Mouse (Mus musculus): Measurements from ENCODE around the gene Gm4787. TPM values are rescaled to one million over a fixed set of nuclear protein-coding genes. Genes with fewer than 3 reads are reported as not detected.

Gene Gm4787
- total RNA-seq, 1 experiment = 0.89 TPM

DNA sequence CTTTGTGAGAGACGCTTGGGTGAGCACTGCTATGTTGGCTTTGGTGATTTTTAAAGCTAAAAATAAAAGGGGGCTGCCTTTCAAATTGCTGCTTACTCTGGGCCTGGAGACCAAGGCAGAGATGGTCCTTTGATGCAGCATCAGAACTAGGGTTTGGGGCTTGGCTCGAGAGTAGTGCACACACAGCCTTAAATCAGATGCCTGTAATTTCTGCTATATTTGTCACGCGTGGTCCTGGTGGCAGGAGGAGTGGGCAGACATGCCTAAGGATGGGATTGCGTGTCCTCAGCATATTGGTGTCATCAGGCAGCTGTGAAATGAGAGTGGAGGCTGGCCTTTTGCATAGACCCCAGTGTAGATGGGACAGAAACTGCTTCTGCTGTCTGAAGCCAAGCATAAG, 45.4 kb downstream of the Gm4787 start:
- H3K9me3 ChIP-seq (ENCODE audit: control insufficient read depth, insufficient read depth, low read depth, low read length) = no peaks in the 10 kb centered on the region
- no peaks in the 10 kb centered on the region; a peak in 1 of 4 replicates for H3K4me1 ChIP-seq (ENCODE audit: control insufficient read depth in 2 of 2, insufficient read depth in 2 of 2, low read length in 2 of 2, poor library complexity in 1 of 2)
- H3K4me3 ChIP-seq (ENCODE audit: insufficient read depth in 1 of 2, low read depth in 1 of 2, low read length in 2 of 2, poor library complexity in 1 of 2, severe bottlenecking in 1 of 2) = no peak overlapping the region
- DNase-seq (ENCODE audit: low read depth, low spot score) = no peak
- H3K9ac ChIP-seq (ENCODE audit: insufficient read depth, low read depth, low read length, poor library complexity, severe bottlenecking) = no peak overlapping the region
- H3K27ac ChIP-seq (ENCODE audit: insufficient read depth, low read depth, low read length, poor library complexity, severe bottlenecking) = no peak overlapping the region
- H3K36me3 ChIP-seq (ENCODE audit: control insufficient read depth, insufficient read depth, low read length, poor library complexity, severe bottlenecking) = no peaks in the 10 kb centered on the region
- TF ChIP-seq CHD2 (IDR thresholded peaks at IDR 0.05; ENCODE audit: low read depth, low read length) (no peak), MAFK (IDR thresholded peaks at IDR 0.05; ENCODE audit: insufficient read depth, low read depth, low read length) (no peak), ZNF384 (IDR thresholded peaks at IDR 0.05; ENCODE audit: low read depth, low read length) (no peak), HCFC1 (IDR thresholded peaks at IDR 0.05; ENCODE audit: borderline replicate concordance, insufficient read depth, low read length) (no peak), ZC3H11A (IDR thresholded peaks at IDR 0.05; ENCODE audit: borderline replicate concordance, low read depth, low read length) (no peak)
- in situ Hi-C loops (cut with MboI; ENCODE audit: low sequenced_read_pairs in 2 of 2, unreplicated experiment in 2 of 2) = no loop called here

DNA sequence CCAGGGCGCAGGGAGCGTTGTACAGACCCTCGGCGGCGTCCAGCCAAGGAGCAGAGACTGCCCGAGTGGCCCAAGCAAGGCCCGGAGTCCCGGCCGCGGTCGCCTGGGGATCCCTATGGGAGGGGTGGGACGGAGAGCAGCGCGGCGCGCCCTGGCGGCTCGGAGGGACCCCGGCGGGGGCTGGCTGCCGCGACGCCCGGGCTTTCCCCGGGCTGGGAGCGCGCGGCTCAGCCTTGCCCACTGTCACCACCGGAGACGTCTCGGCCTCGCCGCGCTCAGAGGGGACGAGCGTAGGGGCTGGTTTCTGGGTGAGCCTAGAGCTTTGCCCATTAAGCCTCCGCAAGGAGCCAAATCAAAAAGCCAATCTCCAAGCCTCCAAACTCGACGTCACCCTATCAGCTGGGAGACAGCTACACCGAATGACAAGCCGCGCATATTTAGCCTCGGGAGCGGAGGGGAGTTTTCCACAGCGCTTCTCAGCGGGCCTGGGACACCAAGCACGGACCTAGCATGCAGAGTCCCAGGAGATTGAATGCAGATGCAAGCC, 46.3 kb downstream of the Gm4787 start, which contains the start of gene Slc8a3:
TSS of gene Slc8a3 (minus strand) at position 306 of the 547 bp plus-strand sequence.
- in situ Hi-C loops (cut with MboI; ENCODE audit: low sequenced_read_pairs in 2 of 2, unreplicated experiment in 2 of 2) = no loop called here
- Histone ChIP-seq H3K4me1 (ENCODE audit: control insufficient read depth in 2 of 2, insufficient read depth in 2 of 2, low read length in 2 of 2, poor library complexity in 1 of 2) (no peaks in the 10 kb centered on the region; a peak in 1 of 4 replicates), H3K9ac (ENCODE audit: insufficient read depth, low read depth, low read length, poor library complexity, severe bottlenecking) (peak within 1 kb of the TSS; percentile 61), H3K4me3 (ENCODE audit: insufficient read depth in 1 of 2, low read depth in 1 of 2, low read length in 2 of 2, poor library complexity in 1 of 2, severe bottlenecking in 1 of 2) (peak within 1 kb of the TSS; percentile 65 to 73), H3K27ac (ENCODE audit: insufficient read depth, low read depth, low read length, poor library complexity, severe bottlenecking) (no peak within 1 kb of the TSS), H3K36me3 (ENCODE audit: control insufficient read depth, insufficient read depth, low read length, poor library complexity, severe bottlenecking) (no peaks in the 10 kb centered on the region), H3K9me3 (ENCODE audit: control insufficient read depth, insufficient read depth, low read depth, low read length) (no peaks in the 10 kb centered on the region)
- DNase-seq (ENCODE audit: low read depth, low spot score) = peak; percentile 27
- TF ChIP-seq ZNF384 (IDR thresholded peaks at IDR 0.05; ENCODE audit: low read depth, low read length) = no peak
- TF ChIP-seq ZC3H11A (IDR thresholded peaks at IDR 0.05; ENCODE audit: borderline replicate concordance, low read depth, low read length) = no peak
- TF ChIP-seq CHD2 (IDR thresholded peaks at IDR 0.05; ENCODE audit: low read depth, low read length) = no peak
- no peak for TF ChIP-seq MAFK (IDR thresholded peaks at IDR 0.05; ENCODE audit: insufficient read depth, low read depth, low read length)
- TF ChIP-seq HCFC1 (IDR thresholded peaks at IDR 0.05; ENCODE audit: borderline replicate concordance, insufficient read depth, low read length) = no peak

DNA sequence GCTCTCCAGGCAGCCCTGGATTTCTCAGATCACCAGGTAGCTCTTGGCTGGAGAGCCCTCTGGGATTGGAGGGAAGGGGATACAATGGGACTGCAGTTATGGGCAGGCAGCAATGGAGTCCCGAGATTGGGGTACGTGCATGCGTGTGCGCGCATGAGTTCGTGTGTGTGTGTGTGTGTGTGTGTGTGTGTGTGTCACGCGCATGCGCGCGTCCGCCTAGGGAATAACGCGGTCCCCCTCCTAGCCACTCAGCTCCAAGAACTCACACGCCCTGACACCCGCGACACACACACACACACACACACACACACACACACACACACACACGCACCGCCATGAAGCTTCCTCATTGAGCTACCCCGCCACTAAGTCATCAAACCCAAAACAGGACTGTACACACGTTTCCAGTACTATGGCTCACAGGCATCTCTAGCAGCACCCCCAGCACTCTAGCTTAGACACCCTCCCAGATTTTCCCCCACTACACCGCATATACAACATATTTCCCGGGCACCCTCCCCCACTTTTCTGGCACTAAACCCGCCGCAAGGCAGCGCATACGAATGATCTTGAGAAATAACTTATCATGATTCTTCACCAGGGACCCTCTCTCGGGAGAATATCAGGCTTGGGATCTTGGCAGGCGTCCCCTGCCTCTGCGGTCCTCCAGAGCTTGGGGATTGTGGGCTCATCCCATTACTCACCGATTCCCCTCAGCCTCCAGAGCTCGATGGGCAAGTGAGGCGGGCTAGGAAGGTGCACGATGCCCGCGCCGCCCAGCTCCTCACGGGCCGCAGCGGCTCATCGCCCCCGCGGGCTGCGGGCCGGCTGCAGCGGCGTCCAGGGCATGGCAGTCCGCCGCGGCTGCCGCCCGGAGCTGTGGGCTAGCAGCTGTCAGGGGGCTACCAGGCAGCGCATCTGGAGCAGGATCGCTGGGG, 47.1 kb downstream of the Gm4787 start:
- peak overlapping the region; percentile 61 for H3K9ac ChIP-seq (ENCODE audit: insufficient read depth, low read depth, low read length, poor library complexity, severe bottlenecking)
- no peaks in the 10 kb centered on the region for H3K9me3 ChIP-seq (ENCODE audit: control insufficient read depth, insufficient read depth, low read depth, low read length)
- H3K27ac ChIP-seq (ENCODE audit: insufficient read depth, low read depth, low read length, poor library complexity, severe bottlenecking) = no peak overlapping the region
- in situ Hi-C loops (cut with MboI; ENCODE audit: low sequenced_read_pairs in 2 of 2, unreplicated experiment in 2 of 2) = no loop called here
- no peaks in the 10 kb centered on the region for H3K36me3 ChIP-seq (ENCODE audit: control insufficient read depth, insufficient read depth, low read length, poor library complexity, severe bottlenecking)
- peak overlapping the region; percentile 65 to 73 for H3K4me3 ChIP-seq (ENCODE audit: insufficient read depth in 1 of 2, low read depth in 1 of 2, low read length in 2 of 2, poor library complexity in 1 of 2, severe bottlenecking in 1 of 2)
- TF ChIP-seq ZC3H11A (IDR thresholded peaks at IDR 0.05; ENCODE audit: borderline replicate concordance, low read depth, low read length) (no peak), HCFC1 (IDR thresholded peaks at IDR 0.05; ENCODE audit: borderline replicate concordance, insufficient read depth, low read length) (no peak), MAFK (IDR thresholded peaks at IDR 0.05; ENCODE audit: insufficient read depth, low read depth, low read length) (no peak), CHD2 (IDR thresholded peaks at IDR 0.05; ENCODE audit: low read depth, low read length) (no peak), ZNF384 (IDR thresholded peaks at IDR 0.05; ENCODE audit: low read depth, low read length) (no peak)
- peak; percentile 15 for DNase-seq (ENCODE audit: low read depth, low spot score)
- H3K4me1 ChIP-seq (ENCODE audit: control insufficient read depth in 2 of 2, insufficient read depth in 2 of 2, low read length in 2 of 2, poor library complexity in 1 of 2) = no peaks in the 10 kb centered on the region; a peak in 1 of 4 replicates

DNA sequence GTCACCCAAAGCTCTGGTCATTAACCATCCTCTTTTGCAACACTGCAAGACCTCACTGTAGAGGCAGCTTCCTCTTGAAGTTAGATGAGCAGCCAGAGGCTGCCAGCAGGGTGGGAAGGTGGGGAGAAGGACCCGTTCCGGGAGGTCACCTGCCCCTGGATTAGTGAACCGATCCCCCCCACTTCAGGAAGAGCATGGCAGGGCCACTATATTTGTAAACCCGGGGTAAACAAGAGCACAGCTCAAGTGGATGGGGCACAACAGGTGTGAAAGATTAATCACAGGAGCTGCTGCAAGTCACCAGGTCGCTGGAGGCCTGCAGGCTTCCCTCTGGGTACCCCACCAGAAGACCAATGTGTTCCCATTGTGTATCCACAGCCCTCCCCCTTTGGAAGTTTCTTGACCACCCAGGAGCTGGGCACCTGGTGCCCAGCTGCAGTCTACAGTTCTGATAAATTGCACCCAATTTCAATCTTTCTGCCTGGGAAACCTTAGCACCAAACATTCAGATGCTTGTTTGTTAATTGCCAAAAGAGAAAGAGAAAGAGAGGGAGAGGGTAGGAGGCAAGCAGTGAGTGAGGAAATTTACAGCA, 48.1 kb downstream of the Gm4787 start:
- TF ChIP-seq MAFK (IDR thresholded peaks at IDR 0.05; ENCODE audit: insufficient read depth, low read depth, low read length) = no peak
- no peak for TF ChIP-seq ZNF384 (IDR thresholded peaks at IDR 0.05; ENCODE audit: low read depth, low read length)
- TF ChIP-seq CHD2 (IDR thresholded peaks at IDR 0.05; ENCODE audit: low read depth, low read length) = no peak
- no peak for TF ChIP-seq ZC3H11A (IDR thresholded peaks at IDR 0.05; ENCODE audit: borderline replicate concordance, low read depth, low read length)
- TF ChIP-seq HCFC1 (IDR thresholded peaks at IDR 0.05; ENCODE audit: borderline replicate concordance, insufficient read depth, low read length) = no peak
- H3K9me3 ChIP-seq (ENCODE audit: control insufficient read depth, insufficient read depth, low read depth, low read length) = no peaks in the 10 kb centered on the region
- in situ Hi-C loops (cut with MboI; ENCODE audit: low sequenced_read_pairs in 2 of 2, unreplicated experiment in 2 of 2) = no loop called here
- no peaks in the 10 kb centered on the region; a peak in 1 of 4 replicates for H3K4me1 ChIP-seq (ENCODE audit: control insufficient read depth in 2 of 2, insufficient read depth in 2 of 2, low read length in 2 of 2, poor library complexity in 1 of 2)
- no peak overlapping the region for H3K27ac ChIP-seq (ENCODE audit: insufficient read depth, low read depth, low read length, poor library complexity, severe bottlenecking)
- H3K9ac ChIP-seq (ENCODE audit: insufficient read depth, low read depth, low read length, poor library complexity, severe bottlenecking) = no peak overlapping the region
- no peak overlapping the region for H3K4me3 ChIP-seq (ENCODE audit: insufficient read depth in 1 of 2, low read depth in 1 of 2, low read length in 2 of 2, poor library complexity in 1 of 2, severe bottlenecking in 1 of 2)
- no peak for DNase-seq (ENCODE audit: low read depth, low spot score)
- H3K36me3 ChIP-seq (ENCODE audit: control insufficient read depth, insufficient read depth, low read length, poor library complexity, severe bottlenecking) = no peaks in the 10 kb centered on the region

Other genes starting within 250 kb of the Gm4787 start
- 0.09 and 0.37 TPM in 2 replicates for gene Slc8a3, start 46.3 kb downstream of the Gm4787 start, total RNA-seq (2012; rRNA removed)
- 2.4 and 2.8 TPM in 2 replicates for gene Adam4, start 42.5 kb upstream of the Gm4787 start, total RNA-seq (2012; rRNA removed)
- gene Cox16, start 105.7 kb upstream of the Gm4787 start, total RNA-seq (2012; rRNA removed) = 79.8 and 89.6 TPM in 2 replicates
- gene Gm20498, start 153.4 kb upstream of the Gm4787 start, total RNA-seq (2012; rRNA removed) = 39.0 and 41.0 TPM in 2 replicates
- 20.8 and 24.5 TPM in 2 replicates for gene Synj2bp, start 153.4 kb upstream of the Gm4787 start, total RNA-seq (2012; rRNA removed)
- 0.45 and 0.74 TPM in 2 replicates for gene Adam21, start 189.0 kb upstream of the Gm4787 start, total RNA-seq (2012; rRNA removed)
- gene Med6, start 215.5 kb upstream of the Gm4787 start, total RNA-seq (2012; rRNA removed) = 46.6 and 65.2 TPM in 2 replicates